Mouse (Mus musculus): ENCODE measurements around the gene Gemin4.

DNA sequence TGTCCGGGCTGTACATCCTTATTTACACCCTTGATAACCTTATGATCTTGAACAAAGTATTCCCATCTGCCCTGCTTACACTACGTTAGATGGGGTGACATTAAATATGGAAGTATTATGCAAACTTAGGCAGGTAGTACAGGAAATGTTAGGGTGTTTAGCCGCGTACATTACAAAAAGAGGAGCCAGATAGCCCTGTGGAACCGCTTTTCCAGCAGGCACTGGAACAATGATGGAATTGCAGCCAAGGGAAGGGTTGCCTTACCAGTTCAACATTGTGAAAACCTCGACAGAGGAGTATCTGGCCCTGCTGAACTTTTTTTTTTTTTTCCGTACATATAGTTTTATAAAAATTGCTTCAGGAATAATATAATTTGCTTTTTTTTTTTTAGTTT is 37.3 kb downstream of the Gemin4 start:
- TF ChIP-seq CTCF (IDR thresholded peaks at IDR 0.05; ENCODE audit: extremely low read depth, insufficient read depth, insufficient read length, insufficient replicate concordance) (no peak), POLR2A (IDR thresholded peaks at IDR 0.05; ENCODE audit: low read depth, low read length) (no peak)

All from spleen, adult 2 months (tissue).